ENCODE assay signal across 21 mouse cellular contexts in the genomic region with DNA sequence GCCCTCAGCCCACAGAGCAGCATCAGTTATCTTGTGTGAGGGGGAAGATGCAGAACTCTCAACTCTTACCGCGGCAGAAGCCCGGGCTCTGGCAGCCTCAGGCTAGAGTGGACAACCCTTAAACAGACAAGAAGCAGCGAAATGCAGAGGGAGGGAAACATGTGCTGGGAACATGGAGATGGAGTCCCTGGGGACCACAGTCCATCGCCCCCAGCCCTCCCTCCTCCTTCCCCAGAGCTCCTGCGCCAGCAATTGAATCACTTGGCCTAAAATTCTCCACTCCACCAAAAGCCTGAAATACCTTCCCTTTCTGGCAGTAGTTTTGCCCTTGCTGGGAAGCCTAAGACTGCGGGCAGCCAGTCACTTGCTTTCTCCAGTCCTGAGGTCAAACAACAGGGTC.
DNase-seq lines count a peak whose midpoint lies in the region; ATAC-seq lines count a peak whose summit lies in the region.
"Had no signal": no experiment of that assay in that cellular context is flagged by ENCODE, and none has a peak within 500 bp of the region (broad histone marks: within the 10 kb centered on the region; RNA-seq: fewer than 3 reads in every experiment).

No protein-coding gene starts in this region.

- peak; percentile 22 for DNase-seq in adrenal gland, postnatal 10 days
- no peak for DNase-seq in adrenal gland, postnatal 4 days (ENCODE audit: low spot score in 2 of 2)
- DNase-seq in heart, adult 11 months = peak; percentile 81
- no peak for DNase-seq in heart, adult 8-10 months (ENCODE audit: low spot score)
- peak; percentile 14 for DNase-seq in midbrain, embryonic 14.5 days
- DNase-seq in midbrain, embryonic 10.5 days (ENCODE audit: low spot score) = no peak
- no peak for DNase-seq in cerebellum, adult 8-10 months
- DNase-seq: adrenal gland, postnatal 25 days; cerebellum, adult 11 months; cerebellum, postnatal 10 days; gastrocnemius, adult 2 months; kidney, adult 11 months; kidney, postnatal 4 days; right cerebral cortex, postnatal 14 days; thymus, postnatal 14 days had no signal

- no peaks in the 10 kb centered on the region for H3K36me3 ChIP-seq in midbrain, embryonic 14.5 days (ENCODE audit: control insufficient read depth, insufficient read depth, low read length)
- peaks cover 43% of the 10 kb centered on the region for H3K36me3 ChIP-seq in midbrain, embryonic 10.5 days
- H3K36me3 ChIP-seq: heart, embryonic 12.5 days; liver, embryonic 15.5 days had no signal

- H3K4me3 ChIP-seq in midbrain, embryonic 14.5 days (replicated peaks; ENCODE audit: low read depth, low read length) = no peak overlapping the region
- no peak overlapping the region for H3K4me3 ChIP-seq in midbrain, embryonic 10.5 days
- H3K4me3 ChIP-seq: embryonic facial prominence, embryonic 13.5 days; erythroblast, embryonic 14.5 days; gastrocnemius, adult 2 months; heart, embryonic 12.5 days; hindbrain, embryonic 12.5 days; limb, embryonic 15.5 days; liver, embryonic 15.5 days had no signal

- ATAC-seq in midbrain, embryonic 14.5 days (ENCODE audit: low FRiP score, low TSS enrichment) = no peak

- peaks cover 4% of the 10 kb centered on the region; the same call in 1 of the 2 replicates for H3K9me3 ChIP-seq in midbrain, embryonic 14.5 days (ENCODE audit: control insufficient read depth, low read length)
- no peaks in the 10 kb centered on the region; the same call in 1 of the 2 replicates for H3K9me3 ChIP-seq in midbrain, embryonic 10.5 days (replicated peaks)
- H3K9me3 ChIP-seq: hindbrain, embryonic 12.5 days; limb, embryonic 15.5 days; liver, embryonic 15.5 days had no signal

- no peak overlapping the region for H3K27ac ChIP-seq in midbrain, embryonic 14.5 days (replicated peaks; ENCODE audit: low read depth, low read length)
- H3K27ac ChIP-seq in midbrain, embryonic 10.5 days (replicated peaks) = no peak overlapping the region
- H3K27ac ChIP-seq: embryonic facial prominence, embryonic 13.5 days; gastrocnemius, adult 2 months; limb, embryonic 15.5 days; liver, embryonic 15.5 days had no signal

- H3K27me3 ChIP-seq in midbrain, embryonic 14.5 days (ENCODE audit: control insufficient read depth, insufficient read depth, low read length) = no peaks in the 10 kb centered on the region
- no peaks in the 10 kb centered on the region for H3K27me3 ChIP-seq in midbrain, embryonic 10.5 days (ENCODE audit: low read depth, poor library complexity, severe bottlenecking)
- H3K27me3 ChIP-seq: embryonic facial prominence, embryonic 13.5 days; heart, embryonic 12.5 days; hindbrain, embryonic 12.5 days; limb, embryonic 15.5 days; liver, embryonic 15.5 days had no signal

- 80% methylated on average over 7 of the region's 7 CpGs for WGBS in midbrain, embryonic 14.5 days
- 90% methylated on average over 7 of the region's 7 CpGs for WGBS in midbrain, embryonic 10.5 days

- no peak overlapping the region for H3K4me2 ChIP-seq in midbrain, embryonic 14.5 days (ENCODE audit: low read length)
- H3K4me2 ChIP-seq: embryonic facial prominence, embryonic 13.5 days; heart, embryonic 12.5 days; hindbrain, embryonic 12.5 days; limb, embryonic 15.5 days; liver, embryonic 15.5 days had no signal

- H3K9ac ChIP-seq in midbrain, embryonic 14.5 days (replicated peaks; ENCODE audit: low read length) = no peak overlapping the region
- H3K9ac ChIP-seq: embryonic facial prominence, embryonic 13.5 days; heart, embryonic 12.5 days; hindbrain, embryonic 12.5 days; limb, embryonic 15.5 days; liver, embryonic 15.5 days had no signal

- no peaks in the 10 kb centered on the region for H3K4me1 ChIP-seq in midbrain, embryonic 14.5 days (ENCODE audit: control insufficient read depth, insufficient read depth, low read length)
- H3K4me1 ChIP-seq in midbrain, embryonic 10.5 days = no peaks in the 10 kb centered on the region
- H3K4me1 ChIP-seq: embryonic facial prominence, embryonic 13.5 days; heart, embryonic 12.5 days; limb, embryonic 15.5 days; liver, embryonic 15.5 days had no signal

Comparison
In these comparisons a context has a peak if more than half of its experiments do, and no peak if none do; other contexts are left out.
1. DNase-seq: peak in adrenal gland, postnatal 10 days (single experiment), heart, adult 11 months (single experiment) and midbrain, embryonic 14.5 days (single experiment); none in adrenal gland, postnatal 4 days (0 of 2), heart, adult 8-10 months (single experiment), midbrain, embryonic 10.5 days (single experiment) and cerebellum, adult 8-10 months (single experiment).